Mouse (Mus musculus) kidney, postnatal 0 days (tissue): ENCODE data around the gene Tpi1. TPM values are rescaled to one million over a fixed set of nuclear protein-coding genes. Genes with fewer than 3 reads are reported as not detected.

Source experiments
- ATAC-seq: fragments of 200-750 bp; cut with Nextera tagmentation; replicated peaks from 2 replicates; pipeline ENCODE4 v1.8.0; 2017; ENCODE audit warnings: low read depth, moderate number of reproducible peaks, moderate TSS enrichment, moderate library complexity; ENCODE audit not compliant: low FRiP score
- DNase-seq: peaks from one replicate; pipeline ENCODE4 v3.0.0-alpha.2; 2016; ENCODE audit warnings: low spot score
- H3K27ac ChIP-seq: fragments of 300-500 bp; sonication (generic); 2 replicates; pipeline ENCODE4 v1.5.1; 2014; ENCODE audit warnings: mild to moderate bottlenecking
- H3K27me3 ChIP-seq: fragments of 300-500 bp; sonication (generic); 2 replicates; pipeline ENCODE4 v1.6.1; 2014; ENCODE audit warnings: low read length, mixed read lengths; ENCODE audit not compliant: insufficient read depth
- H3K36me3 ChIP-seq: fragments of 300-500 bp; sonication (generic); 2 replicates; pipeline ENCODE4 v1.6.1; 2014; ENCODE audit warnings: low read length, mixed read lengths; ENCODE audit not compliant: insufficient read depth
- H3K4me1 ChIP-seq: fragments of 300-500 bp; sonication (generic); replicated peaks from 2 replicates; pipeline ENCODE4 v1.6.1; 2014; ENCODE audit warnings: antibody characterized with exemption, low read length, mixed read lengths; ENCODE audit not compliant: insufficient read depth
- H3K4me2 ChIP-seq: fragments of 300-500 bp; sonication (generic); 2 replicates; pipeline ENCODE4 v1.6.1; 2014; ENCODE audit warnings: mild to moderate bottlenecking, low read length, moderate library complexity, mixed read lengths
- H3K4me3 ChIP-seq: fragments of 300-500 bp; sonication (generic); replicated peaks from 2 replicates; pipeline ENCODE4 v1.5.1; 2014; ENCODE audit warnings: low read depth, low read length
- H3K9ac ChIP-seq: fragments of 300-500 bp; sonication (generic); 2 replicates; pipeline ENCODE4 v1.6.1; 2014; ENCODE audit warnings: low read depth, low read length
- H3K9me3 ChIP-seq: fragments of 300-500 bp; sonication (generic); replicated peaks from 2 replicates; pipeline ENCODE4 v1.6.1; 2016; ENCODE audit warnings: low read length, inconsistent platforms, mixed read lengths
- CTCF ChIP-seq: IDR thresholded peaks from 2 replicates; pipeline ENCODE4 v1.5.1; 2016; ENCODE audit warnings: antibody characterized with exemption, low read depth, mild to moderate bottlenecking, moderate library complexity
- WGBS: fragments of 180-500 bp; shearing (Covaris S2); extraction: QIAGEN DNeasy Blood & Tissue Kit; methylation state at CpG from one replicate; pipeline ENCODE4 v1.1.7; 2014; 5-methylcytosine and 5-hydroxymethylcytosine counted together
- polyA plus RNA-seq: library from polyadenylated mRNA; unstranded; fragments of >200 nt; fragmentation: Nextera tagmentation; extraction: Ambion mirVana; gene quantifications from 2 replicates; pipeline ENCODE4 v1.2.1, GENCODE M21; 2015

The Tpi1 gene
- polyA plus RNA-seq, 1 experiment from 2014 or later, result 664 TPM

DNA sequence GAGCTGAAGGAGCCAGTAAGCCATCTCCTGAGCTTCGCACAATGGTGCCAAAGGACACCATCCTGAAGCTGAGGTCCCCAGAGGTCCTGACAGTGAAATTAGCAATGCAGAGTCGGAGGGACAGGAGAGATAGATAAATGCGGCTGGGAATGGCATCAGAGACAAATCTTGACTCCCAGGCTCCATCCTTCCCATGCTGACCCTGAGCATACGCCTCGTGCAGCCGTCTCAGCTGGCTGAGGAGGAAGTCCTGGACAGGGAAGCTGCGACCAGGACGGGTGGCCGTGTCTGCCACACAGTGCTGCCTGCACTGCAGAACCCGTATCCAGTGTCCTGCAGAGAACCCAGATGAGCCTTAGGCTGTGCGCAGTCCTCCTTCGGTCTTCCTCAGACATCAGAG, 40.6 kb upstream of the Tpi1 start:
- H3K4me1 ChIP-seq, result no peaks in the 10 kb centered on the region; the same call in 1 of the 2 replicates
- H3K27ac ChIP-seq, result no peak overlapping the region
- WGBS, result 69% methylated on average over 12 of the region's 12 CpGs
- H3K4me2 ChIP-seq, result no peak overlapping the region
- H3K4me3 ChIP-seq, result no peak overlapping the region
- no peaks in the 10 kb centered on the region for H3K27me3 ChIP-seq
- ATAC-seq, result no peak
- no peak overlapping the region for H3K9ac ChIP-seq
- H3K9me3 ChIP-seq, result no peaks in the 10 kb centered on the region
- no peak for DNase-seq
- 0 out of 2 replicates have a peak, but pooled peaks cover 4% of the 10 kb centered on the region for H3K36me3 ChIP-seq
- no peak for TF ChIP-seq CTCF

DNA sequence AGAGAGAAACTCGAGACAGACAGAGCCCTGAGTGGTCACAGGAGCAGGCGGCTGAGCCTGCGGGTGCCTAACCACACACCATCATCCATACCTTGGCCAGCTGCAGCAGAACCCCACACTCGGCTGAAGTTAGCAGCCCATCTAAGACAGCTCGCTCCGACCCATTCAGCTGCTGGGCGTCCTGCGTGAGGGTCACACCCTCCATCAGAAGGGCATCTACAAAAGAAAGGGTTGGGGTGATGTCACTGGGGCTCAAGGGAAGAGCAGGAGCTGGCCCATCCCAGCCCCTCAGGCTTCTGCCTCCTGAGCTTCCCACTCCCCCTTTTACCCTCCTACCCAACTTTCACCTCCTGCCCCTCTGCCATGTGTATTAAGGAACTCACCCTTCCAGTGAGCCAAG, 36.4 kb upstream of the Tpi1 start:
- Histone ChIP-seq H3K4me2 (no peak overlapping the region), H3K9me3 (no peaks in the 10 kb centered on the region), H3K4me3 (no peak overlapping the region), H3K9ac (no peak overlapping the region), H3K4me1 (no peaks in the 10 kb centered on the region), H3K36me3 (0 out of 2 replicates have a peak, but pooled peaks cover 4% of the 10 kb centered on the region), H3K27ac (no peak overlapping the region), H3K27me3 (no peaks in the 10 kb centered on the region)
- no peak for DNase-seq
- TF ChIP-seq CTCF, result no peak
- 61% methylated on average over 8 of the region's 8 CpGs for WGBS
- no peak for ATAC-seq

DNA sequence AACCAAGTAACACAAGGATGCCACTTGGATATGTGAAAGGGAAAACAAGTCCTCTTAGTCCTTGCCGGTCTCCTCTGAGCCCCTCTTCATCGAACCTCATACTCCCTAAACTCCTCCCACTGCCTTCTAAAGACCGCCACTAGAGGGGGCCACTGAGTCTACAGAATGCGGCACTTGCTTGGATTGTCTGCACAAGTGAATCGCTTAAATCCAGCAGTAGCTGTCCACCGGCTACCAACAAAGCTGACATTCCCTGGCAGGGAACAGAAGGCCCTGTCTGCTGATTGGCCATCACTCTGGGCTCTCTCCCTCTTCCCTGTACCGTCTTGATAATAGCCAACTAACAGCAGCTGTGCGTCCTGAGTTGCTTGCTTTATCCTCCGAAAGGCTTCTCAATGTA, 33.2 kb upstream of the Tpi1 start:
- Histone ChIP-seq H3K4me2 (no peak overlapping the region), H3K27me3 (no peaks in the 10 kb centered on the region), H3K4me1 (no peaks in the 10 kb centered on the region), H3K9ac (no peak overlapping the region), H3K36me3 (no peaks in the 10 kb centered on the region), H3K9me3 (no peaks in the 10 kb centered on the region), H3K27ac (no peak overlapping the region), H3K4me3 (no peak overlapping the region)
- peak; percentile 97 for TF ChIP-seq CTCF
- peak; percentile 92 for DNase-seq
- ATAC-seq, result peak; percentile 68
- 11% methylated on average over 9 of the region's 9 CpGs for WGBS

DNA sequence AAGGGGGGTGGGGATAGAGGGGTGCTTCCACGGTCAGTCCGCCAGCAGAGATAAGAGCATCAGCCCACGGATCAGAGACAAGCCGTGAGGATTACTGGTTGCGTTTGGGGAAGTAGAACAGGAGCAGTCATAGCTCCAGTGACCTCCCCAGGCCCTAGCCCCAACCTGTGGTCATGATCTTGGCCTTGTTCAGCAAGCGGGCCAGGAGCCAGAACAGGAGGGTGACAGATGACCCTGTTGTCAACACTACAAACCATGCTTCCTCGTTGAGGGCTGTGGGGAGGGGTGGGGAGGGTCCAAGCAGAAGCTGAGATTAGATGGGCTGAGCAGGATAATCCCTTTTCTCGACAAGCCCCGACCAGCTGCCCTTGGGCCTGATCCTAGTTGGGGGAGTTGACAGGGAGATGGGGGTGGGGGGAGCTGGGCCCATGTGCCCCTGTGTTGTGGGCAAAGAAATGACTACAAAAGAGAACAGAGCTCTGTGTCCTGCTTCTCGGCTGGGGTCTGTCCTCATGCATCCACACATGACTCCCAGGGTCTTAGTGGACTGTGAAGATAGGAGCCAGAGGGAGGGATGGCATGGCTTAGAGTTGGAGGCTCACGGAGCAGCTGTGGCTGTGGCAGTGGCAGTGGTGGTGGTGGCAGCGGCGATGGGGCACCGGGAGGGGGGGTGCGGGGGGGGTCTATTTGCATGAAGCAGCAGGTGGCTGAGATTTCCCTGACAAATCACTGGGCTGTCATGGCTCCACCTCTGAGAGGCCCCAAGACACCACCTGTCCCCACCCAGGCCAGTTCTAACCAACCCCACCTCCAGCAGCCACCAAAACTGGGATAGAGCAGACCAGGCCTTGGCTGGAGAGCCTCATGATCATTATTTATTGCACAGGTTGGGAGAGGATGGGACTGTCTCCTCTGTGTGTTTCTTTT, 26.4 kb upstream of the Tpi1 start, which contains the start of gene Gnb3:
Gene Gnb3, minus strand, starts transcription at position 35 of the 927 bp plus-strand sequence.
- TF ChIP-seq CTCF, result no peak
- Histone ChIP-seq H3K4me1 (0 out of 2 replicates have a peak, but pooled peaks cover 4% of the 10 kb centered on the region), H3K9me3 (no peaks in the 10 kb centered on the region), H3K27ac (no peak within 1 kb of the TSS), H3K36me3 (no peaks in the 10 kb centered on the region), H3K4me3 (no peak within 1 kb of the TSS), H3K4me2 (no peak within 1 kb of the TSS), H3K9ac (peak within 1 kb of the TSS; percentile 41; the same call in 1 of the 2 replicates), H3K27me3 (no peaks in the 10 kb centered on the region)
- WGBS, result 30% methylated on average over 15 of the region's 15 CpGs
- ATAC-seq, result no peak
- no peak for DNase-seq

DNA sequence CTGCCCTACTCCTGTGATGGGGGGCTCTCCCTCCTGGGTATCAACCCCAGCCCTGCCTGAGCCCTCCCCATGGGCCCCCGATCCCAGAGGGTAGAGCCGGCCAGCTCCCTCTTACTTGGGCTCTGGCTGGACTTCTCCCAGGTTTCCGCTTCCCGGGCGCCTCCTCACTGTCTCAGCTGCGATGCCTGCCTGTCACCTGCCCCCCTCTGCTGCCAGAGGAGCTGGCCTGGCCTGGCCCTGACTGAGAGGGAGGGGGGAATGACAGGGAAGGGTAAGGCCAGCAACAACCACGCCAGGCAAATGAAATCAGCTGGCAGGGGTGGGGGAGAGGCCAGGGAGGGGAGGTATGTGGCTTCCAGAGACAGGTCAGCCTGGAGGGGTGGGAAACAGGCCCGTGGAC, 25.7 kb upstream of the Tpi1 start:
- no peak for TF ChIP-seq CTCF
- 11% methylated on average over 8 of the region's 8 CpGs for WGBS
- H3K4me3 ChIP-seq, result no peak overlapping the region
- H3K27ac ChIP-seq, result no peak overlapping the region
- H3K4me1 ChIP-seq, result 0 out of 2 replicates have a peak, but pooled peaks cover 5% of the 10 kb centered on the region
- no peaks in the 10 kb centered on the region for H3K36me3 ChIP-seq
- no peaks in the 10 kb centered on the region for H3K27me3 ChIP-seq
- H3K9ac ChIP-seq, result peak overlapping the region; percentile 41; the same call in 1 of the 2 replicates
- no peaks in the 10 kb centered on the region for H3K9me3 ChIP-seq
- DNase-seq, result peak; percentile 19
- ATAC-seq, result 0 out of 2 replicates have a peak, but pooled peaks have one; percentile 19
- no peak overlapping the region for H3K4me2 ChIP-seq

DNA sequence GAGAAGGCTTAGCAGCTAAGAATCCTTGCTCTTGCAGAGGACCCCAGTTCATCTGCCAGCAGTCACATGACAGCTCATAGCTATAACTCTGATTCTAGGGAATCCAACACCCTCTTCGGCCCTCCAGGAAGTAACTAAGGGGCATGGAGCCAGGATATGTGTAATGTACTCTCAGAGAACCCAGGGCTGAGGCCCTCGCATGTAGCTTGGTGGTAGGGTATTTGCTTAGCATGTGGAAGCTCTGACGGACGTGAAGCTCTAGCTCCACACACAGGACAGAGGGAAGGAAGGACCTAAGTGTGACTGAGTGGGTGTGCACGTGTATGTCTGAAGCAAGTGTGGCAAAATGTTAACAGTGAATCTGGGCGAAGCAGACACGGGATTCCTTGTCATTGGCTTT, 22.3 kb upstream of the Tpi1 start:
- DNase-seq, result peak; percentile 33
- Histone ChIP-seq H3K4me2 (no peak overlapping the region), H3K27me3 (no peaks in the 10 kb centered on the region), H3K9ac (no peak overlapping the region), H3K36me3 (no peaks in the 10 kb centered on the region), H3K27ac (no peak overlapping the region), H3K9me3 (no peaks in the 10 kb centered on the region), H3K4me1 (0 out of 2 replicates have a peak, but pooled peaks cover 5% of the 10 kb centered on the region), H3K4me3 (no peak overlapping the region)
- TF ChIP-seq CTCF, result peak; percentile 20; the same call in 1 of the 2 replicates
- WGBS, result 63% methylated on average over 7 of the region's 7 CpGs
- no peak for ATAC-seq
